Mouse (Mus musculus): ENCODE measurements at regions not wholly inside any gene's neighbourhood (a gene's known extent, or its start where the extent isn't known, plus 50 kb on each side); places are given as distances from the start of the nearest gene placed in this dataset.
"Not testable (repeated sequence)": the region's sequence is repeated elsewhere in the genome, so short reads cannot be mapped to it uniquely, and the experiment has no call there.

- no peak for DNase-seq
Observed at GRCm38 (mm10) chr12:64137997-64138396, 336.5 kb downstream of the Fscb start.

GRCm38 (mm10) chr12:64116438-64116837 is 358.1 kb downstream of the Fscb start:
- no peak for DNase-seq

- no peak for DNase-seq
Observed at GRCm38 (mm10) chr12:64114476-64114875, 360.0 kb downstream of the Fscb start.

GRCm38 (mm10) chr12:64104214-64104613 is 370.3 kb downstream of the Fscb start:
- peak; percentile 31 for DNase-seq

GRCm38 (mm10) chr12:64076789-64077188 is 397.7 kb downstream of the Fscb start:
- DNase-seq, result no peak

GRCm38 (mm10) chr12:64045528-64045927 is 429.0 kb downstream of the Fscb start:
- DNase-seq, result no peak

- not testable (repeated sequence) for DNase-seq
Observed at GRCm38 (mm10) chr12:64008631-64009030, 465.9 kb downstream of the Fscb start.

Data from heart, postnatal 4 days (tissue).